Mouse (Mus musculus): Measurements from ENCODE around the gene Prr23a2. TPM values are rescaled to one million over a fixed set of nuclear protein-coding genes. Genes with fewer than 3 reads are reported as not detected.
A peak's percentile ranks its signal among the peaks of the same experiment; 100 is the strongest.

Gene Prr23a2
- not detected for total RNA-seq (2021)

DNA sequence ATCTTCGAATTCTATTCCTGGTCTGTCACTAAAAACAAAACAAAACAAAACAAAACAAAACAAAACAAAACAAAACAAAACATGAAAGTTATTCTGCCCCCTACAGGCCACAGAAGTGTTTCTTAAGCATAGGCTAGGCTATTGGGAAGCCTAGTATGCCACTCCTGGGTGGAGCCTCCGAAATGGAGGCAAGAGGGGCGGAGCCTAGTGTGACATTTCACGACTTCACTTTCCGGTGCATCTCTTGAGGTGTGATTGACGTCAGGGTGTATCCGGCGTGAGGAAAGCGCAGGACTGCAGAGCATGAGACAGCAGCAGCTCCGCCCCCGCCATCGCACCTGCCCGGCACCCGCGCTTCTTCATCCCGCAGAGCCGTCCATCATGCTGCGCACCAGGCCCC, at the start of gene Prr23a2:
Gene Prr23a2, plus strand, starts transcription at position 285 of the 400 bp plus-strand sequence.
- no peak for DNase-seq
- intact Hi-C loops (cut with DNase I): no loop called here

DNA sequence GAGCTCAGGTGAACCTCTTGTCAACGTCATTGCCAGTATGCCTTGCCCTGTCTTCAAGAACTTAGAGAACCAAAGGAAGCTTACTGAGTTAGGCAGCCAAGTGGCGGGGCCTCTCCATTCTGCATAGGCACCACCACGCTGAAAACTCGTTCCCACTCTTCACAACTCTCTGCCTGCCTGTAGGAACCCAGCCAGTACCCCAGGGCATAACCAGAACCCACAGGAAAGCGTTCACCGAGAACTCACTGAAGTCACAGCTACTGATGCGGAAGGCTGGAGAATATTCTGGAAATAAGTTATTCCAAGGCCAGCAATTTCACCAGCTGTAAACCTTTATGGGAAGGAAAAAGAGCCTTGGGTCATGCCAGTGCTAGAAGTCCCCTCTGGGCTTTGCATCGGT, 48.7 kb upstream of the Prr23a2 start:
- intact Hi-C loops (cut with DNase I): no loop called here
- no peak for DNase-seq

GRCm38 (mm10) chr9:98809526-98809925, 46.8 kb upstream of the Prr23a2 start:
- intact Hi-C loops (cut with DNase I): loop anchor here (1.0 kb wide), 2 partner anchors 163 to 195 kb away; no protein-coding TSS in a partner anchor
- DNase-seq: peak; percentile 47 to 70

DNA sequence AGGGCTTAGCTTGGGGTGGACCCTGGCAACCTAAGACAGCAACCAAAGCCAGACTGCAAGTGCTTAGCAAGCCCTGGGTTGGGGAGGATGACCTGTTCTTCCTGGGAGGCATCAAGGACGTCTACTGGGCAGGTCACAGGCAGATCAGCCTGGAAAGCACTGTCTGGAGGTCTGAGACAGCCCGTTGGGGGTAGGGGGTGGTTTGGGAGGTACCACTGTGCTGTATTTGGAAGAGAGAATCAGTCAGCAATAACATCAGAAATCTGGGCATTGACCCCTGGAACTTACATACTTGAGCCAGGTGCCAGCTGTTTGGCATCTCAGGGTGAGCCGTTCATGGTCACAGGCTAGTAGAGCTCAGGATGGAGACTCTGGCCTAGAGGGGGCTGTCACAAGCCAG, 40.2 kb upstream of the Prr23a2 start:
- no peak for DNase-seq
- intact Hi-C loops (cut with DNase I): no loop called here

DNA sequence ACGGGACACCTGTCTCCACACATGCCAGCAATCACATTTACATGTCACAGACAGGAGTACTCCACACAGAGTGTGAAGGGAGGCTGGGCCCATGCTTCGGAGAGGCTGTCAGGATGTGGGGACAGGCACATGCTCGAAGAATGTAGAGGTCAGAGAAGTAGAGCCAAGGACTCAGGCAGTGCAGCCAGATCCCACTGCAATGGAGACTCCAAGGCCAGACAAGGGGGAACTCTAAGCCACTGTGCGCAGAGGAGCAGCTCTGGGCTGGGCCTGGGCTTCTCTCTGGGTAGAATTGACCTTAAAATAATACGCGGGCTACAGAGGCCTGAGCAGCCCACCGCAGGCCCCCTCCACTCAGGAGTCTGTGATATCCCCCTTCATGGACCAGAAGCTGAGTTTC, 38.7 kb upstream of the Prr23a2 start:
- intact Hi-C loops (cut with DNase I): no loop called here
- DNase-seq: no peak

DNA sequence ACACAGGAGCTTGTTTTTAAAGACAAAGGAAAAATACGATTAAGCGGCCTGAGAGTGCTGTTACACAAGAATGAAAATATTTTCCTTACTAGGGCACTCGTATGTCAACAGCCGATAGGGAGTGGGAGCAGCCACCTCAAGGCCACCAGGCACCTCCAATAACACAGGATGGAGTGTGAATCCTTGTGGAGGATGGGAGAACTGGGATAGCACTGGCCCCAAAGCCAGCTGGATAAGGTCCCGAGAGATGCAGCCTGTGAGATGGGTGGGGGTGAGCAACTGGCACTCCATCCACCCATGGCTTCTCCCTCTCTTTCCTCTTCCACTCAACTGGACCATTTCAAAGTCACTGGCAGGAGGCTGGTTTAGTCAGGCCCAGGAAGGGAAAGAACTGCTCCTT, 37.3 kb upstream of the Prr23a2 start:
- intact Hi-C loops (cut with DNase I): no loop called here
- DNase-seq: no peak

- peak; percentile 30 to 46 for DNase-seq
- intact Hi-C loops (cut with DNase I): no loop called here
Observed at GRCm38 (mm10) chr9:98819481-98819880, 36.8 kb upstream of the Prr23a2 start.

DNA sequence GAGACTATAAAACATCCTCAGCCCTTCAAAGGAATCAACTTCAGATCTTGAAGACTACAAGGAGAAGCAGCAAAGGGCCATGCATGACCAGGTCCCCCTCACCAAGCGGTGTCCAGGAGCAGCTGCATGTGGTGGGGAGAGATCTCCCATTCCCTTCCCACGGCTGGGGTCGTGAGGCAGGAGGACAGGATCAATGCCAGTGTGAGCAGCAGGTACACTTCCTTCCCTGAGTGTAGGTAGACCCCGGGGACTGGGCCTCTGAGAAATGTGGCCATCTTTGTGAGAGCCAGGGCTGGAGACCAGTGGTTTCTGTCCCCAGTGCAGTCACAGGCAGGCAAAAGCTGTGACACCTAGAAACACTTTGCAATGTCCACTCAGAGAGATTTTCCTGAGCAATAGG, 35.8 kb upstream of the Prr23a2 start:
- intact Hi-C loops (cut with DNase I): no loop called here
- DNase-seq: no peak

- no peak for DNase-seq
- intact Hi-C loops (cut with DNase I): no loop called here
Observed at GRCm38 (mm10) chr9:98821067-98821466, 35.2 kb upstream of the Prr23a2 start.

DNA sequence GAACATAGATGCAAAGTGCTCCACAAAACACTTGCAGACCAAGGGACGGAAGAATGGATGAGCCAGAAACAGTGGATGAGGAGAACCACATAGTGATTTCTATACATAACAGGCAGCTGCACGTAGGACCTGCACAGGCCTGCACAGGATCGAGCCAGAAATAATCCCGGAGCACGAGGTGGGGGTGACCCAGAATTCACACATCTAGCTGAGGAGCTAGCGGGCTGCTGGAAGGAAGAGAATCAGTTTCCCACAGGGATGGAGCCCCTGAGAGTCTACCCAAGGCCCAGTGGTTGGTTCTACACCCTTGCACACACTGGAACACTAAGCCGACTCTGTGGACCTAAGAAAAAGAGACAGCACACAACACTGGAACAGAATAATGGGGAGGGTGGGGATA, 32.5 kb upstream of the Prr23a2 start:
- intact Hi-C loops (cut with DNase I): no loop called here
- no peak for DNase-seq

GRCm38 (mm10) chr9:98829508-98829907, 26.8 kb upstream of the Prr23a2 start:
- no peak for DNase-seq
- intact Hi-C loops (cut with DNase I): no loop called here

DNA sequence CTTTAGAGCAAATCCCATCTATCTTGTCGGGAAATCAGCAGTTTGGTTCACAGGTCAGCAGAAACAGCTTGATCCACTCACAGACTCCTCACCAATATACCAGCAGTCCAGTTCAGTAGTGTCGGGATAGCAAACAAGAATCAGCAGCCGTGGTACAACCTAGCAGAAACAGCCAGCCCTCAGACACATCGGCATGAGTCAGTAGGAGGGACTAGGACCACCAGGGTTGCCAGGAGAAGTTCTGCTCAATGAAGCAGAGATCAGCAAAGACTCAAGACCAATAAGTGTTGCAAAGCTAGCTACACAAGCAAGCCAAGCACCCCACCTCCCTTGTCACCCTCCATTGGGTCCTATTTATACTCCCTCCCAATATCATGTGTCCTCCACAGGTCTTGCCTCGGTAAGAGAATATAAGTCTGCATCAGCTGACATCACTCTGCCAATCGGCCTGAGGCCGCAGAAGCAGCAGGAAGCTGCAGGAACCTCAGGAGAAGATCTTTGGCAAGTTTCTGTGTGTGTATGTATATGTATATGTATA, 18.7 kb upstream of the Prr23a2 start:
- intact Hi-C loops (cut with DNase I): no loop called here
- DNase-seq: no peak

DNA sequence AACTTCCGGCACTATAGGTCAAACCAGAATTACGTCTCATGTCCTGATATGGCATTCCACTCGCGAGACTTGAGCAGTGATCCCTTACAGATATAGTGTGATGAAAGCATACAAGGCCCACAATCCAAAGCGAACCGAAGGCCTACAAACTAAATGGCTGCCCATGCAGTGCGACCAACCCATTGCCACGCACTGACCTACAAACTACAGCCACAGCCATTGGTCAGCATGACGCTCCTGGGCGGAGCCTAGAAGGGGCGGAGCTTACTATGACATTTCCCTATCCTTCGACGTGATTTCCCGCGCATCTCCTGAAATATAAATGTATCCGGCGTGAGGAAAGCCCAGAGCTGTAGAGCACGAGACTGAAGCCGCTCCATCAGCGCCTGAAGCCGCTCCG, 14.2 kb upstream of the Prr23a2 start, which contains the start of gene Prr23a1:
Gene Prr23a1, plus strand, starts transcription at position 387 of the 400 bp plus-strand sequence.
- intact Hi-C loops (cut with DNase I): no loop called here
- DNase-seq: no peak

DNA sequence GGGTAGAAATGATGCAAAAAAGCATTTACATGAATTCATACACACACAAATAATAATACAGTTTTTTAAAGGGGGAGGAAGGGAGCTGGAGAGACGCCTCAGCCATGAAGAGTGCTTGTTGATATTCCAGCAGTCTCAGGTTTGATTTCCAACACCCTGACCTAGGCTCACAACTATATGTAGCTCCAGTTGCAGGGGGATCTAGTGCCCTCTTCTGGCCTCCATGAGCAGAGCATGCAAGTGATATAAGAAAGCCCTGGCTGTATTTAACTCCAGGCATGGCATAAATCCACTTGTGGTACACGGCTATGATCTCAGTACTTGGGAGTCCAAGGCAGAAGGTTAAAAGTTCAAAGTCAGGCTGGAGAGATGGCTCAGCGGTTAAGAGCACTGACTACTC, 7.2 kb downstream of the Prr23a2 start:
- intact Hi-C loops (cut with DNase I): loop anchor here (5.0 kb wide), 1 partner anchor 216 kb away; no protein-coding TSS in a partner anchor
- peak in 1 of 2 experiments; percentile 2 for DNase-seq

DNA sequence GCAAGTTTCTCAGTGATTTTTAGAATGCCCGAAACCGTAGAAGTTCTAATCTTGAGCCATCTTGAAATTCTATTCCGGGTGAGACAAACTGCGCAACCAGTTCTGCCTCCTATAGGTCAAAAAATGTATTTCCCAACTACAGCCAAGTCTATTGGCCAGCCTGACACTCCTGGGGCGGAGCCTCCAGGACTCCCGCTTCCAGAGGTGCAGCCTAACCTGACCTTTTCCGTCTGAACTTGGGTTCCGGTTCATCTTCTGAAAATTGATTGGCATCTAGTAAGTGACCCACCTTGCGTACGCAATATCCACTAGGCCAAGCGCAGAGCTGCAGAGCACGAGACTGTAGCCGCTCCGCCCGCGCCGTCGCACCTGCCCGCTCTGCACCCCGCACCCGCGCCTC, 8.3 kb downstream of the Prr23a2 start, which contains the start of gene Prr23a3:
Gene Prr23a3, plus strand, starts transcription at position 197 of the 400 bp plus-strand sequence.
- DNase-seq: no peak
- intact Hi-C loops (cut with DNase I): loop anchor here (5.0 kb wide), 1 partner anchor 217 kb away; no protein-coding TSS in a partner anchor

- no peak for DNase-seq
- intact Hi-C loops (cut with DNase I): no loop called here
Observed at GRCm38 (mm10) chr9:98901486-98901885, 45.2 kb downstream of the Prr23a2 start.

DNA sequence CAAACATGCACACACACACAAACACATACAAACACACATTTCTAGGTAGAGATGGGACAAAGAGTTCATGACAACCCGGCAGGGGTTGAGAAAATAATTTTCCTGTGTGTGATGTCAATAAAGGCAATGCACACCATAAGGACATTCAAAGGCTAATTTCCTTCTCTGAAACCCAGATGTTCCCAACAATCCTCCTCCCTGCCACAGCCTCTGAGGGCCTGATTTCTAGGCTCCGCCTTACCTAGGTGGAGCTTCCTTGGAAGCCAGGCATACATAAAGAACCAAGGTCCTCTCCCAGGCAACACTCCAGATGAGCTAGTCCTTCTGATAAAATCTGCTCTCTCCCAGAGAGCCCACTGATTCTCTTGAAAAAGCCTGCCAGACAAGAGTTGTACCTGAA, 46.5 kb downstream of the Prr23a2 start, which contains the start of gene 7420426K07Rik:
Gene 7420426K07Rik, plus strand, starts transcription at position 301 of the 400 bp plus-strand sequence.
- DNase-seq: no peak
- intact Hi-C loops (cut with DNase I): no loop called here

Other genes starting within 250 kb of the Prr23a2 start
- gene Prr23a1, start 14.0 kb upstream of the Prr23a2 start, total RNA-seq (2021): not detected
- not detected for gene Prr23a3, start 8.3 kb downstream of the Prr23a2 start, total RNA-seq (2021)
- gene 7420426K07Rik, start 46.6 kb downstream of the Prr23a2 start, total RNA-seq (2021): not detected
- gene Foxl2, start 98.8 kb downstream of the Prr23a2 start, total RNA-seq (2021): not detected
- 1 to 10 TPM; 8.7 to 8.9 TPM for gene Faim, start 129.9 kb downstream of the Prr23a2 start, total RNA-seq (2021)
- not detected for gene Gm1123, start 179.2 kb downstream of the Prr23a2 start, total RNA-seq (2021)